Mouse (Mus musculus): ENCODE data around the gene Cuedc2.

Gene Cuedc2

GRCm38 (mm10) chr19:46339287-46339971 lies 927 bp upstream of the Cuedc2 start:
- DNase-seq = no peak

DNA sequence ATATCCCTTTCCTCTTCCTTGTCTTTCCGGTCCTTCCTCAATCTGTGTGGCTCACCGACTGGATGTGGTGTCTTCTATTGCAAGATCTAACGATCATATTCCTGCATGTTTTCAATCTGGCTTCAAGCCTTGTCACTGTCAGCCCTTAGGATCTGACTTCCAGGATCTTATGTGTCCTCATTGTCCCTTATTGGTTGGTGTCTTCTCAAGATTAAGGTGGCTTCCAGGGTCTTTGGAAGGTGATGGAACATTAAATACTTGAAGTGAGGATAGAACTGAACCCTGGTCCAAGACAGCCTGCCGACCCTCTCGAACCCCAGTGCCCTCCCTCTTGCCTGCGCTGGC lies 412 bp upstream of the Cuedc2 start:
- no peak for DNase-seq

- DNase-seq = no peak
These were observed 677 bp downstream of the Cuedc2 start for GRCm38 (mm10) chr19:46337719-46338330.

GRCm38 (mm10) chr19:46333906-46334305 lies 4.6 kb downstream of the Cuedc2 start:
- DNase-seq = no peak

DNA sequence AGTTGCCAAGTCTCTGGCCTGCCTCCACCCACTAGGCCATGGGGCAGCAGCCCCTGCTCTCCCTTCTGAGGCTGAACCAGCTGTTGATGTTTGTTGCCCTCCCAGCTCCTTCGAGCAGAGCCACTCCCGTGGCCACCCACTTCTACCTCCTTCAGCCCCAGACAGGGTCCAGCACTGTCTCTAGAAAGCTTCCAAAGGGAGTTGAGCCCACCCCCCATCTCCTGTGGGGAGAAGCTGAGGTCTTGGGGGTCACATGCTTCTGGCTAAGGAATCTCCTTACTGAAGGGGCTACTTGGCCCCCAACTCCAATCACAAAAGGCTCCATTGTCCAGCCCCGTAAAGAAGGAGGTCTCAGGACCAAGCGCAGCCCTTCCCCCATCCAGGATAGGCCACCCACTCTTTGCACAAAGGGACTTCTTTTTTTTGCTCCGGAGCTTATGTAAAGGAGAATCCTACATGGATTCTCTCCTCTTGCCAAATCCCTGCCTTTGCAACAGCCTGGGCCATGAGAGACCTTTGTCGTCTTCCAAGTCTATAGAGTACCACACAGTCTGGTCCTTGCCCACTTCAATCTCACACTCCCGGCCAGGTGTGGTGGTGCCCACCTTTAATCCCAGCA lies 5.7 kb downstream of the Cuedc2 start:
- no peak for DNase-seq

GRCm38 (mm10) chr19:46331936-46332335 lies 6.6 kb downstream of the Cuedc2 start:
- DNase-seq = no peak

DNA sequence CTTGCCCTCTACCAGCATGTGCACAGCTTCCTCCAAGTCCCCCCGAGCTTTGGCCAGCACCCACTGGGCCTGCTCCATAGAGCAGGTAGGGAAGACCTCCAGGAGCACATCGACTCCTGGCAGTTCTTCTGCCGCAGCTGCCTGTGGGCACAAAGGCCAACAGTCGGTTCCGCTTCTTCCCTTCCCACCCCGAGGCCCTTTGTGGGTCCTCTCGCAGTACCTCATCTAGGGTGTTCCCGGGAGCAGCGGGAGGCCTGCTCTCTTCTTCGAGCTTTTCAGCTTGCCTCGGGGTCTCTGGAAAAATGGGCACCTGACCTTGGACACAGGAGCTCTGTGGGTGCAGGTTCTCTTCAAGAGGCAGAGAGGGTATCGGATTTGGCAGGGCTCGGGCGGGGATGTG lies 7.2 kb downstream of the Cuedc2 start:
- no peak for DNase-seq

DNA sequence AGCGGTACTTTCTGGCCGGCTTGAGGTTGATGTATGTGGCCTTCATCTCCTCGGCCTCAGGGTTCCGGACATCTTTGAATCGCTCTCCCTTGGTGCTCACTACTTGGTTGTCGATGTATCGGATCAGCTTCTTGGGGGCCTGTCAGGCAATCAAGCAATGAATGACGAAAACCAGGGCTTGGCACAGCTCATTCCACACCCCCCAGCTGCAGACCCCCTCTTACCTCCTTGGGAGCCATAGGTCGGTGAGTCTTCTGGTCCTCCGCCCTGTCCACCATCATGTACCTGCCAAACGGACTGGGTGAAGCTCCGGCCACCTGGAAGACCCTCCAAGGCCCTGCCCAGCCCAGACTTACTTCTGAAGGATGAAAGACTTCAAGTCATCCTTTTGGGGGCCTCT lies 7.8 kb downstream of the Cuedc2 start:
- no peak for DNase-seq

- DNase-seq = peak; percentile 54
These were observed 8.6 kb downstream of the Cuedc2 start for GRCm38 (mm10) chr19:46329951-46330350.

- DNase-seq = peak; percentile 29
These were observed 9.4 kb downstream of the Cuedc2 start for GRCm38 (mm10) chr19:46329031-46329641.

- DNase-seq = peak; percentile 88
These were observed 10.1 kb downstream of the Cuedc2 start, which contains the start of gene Fbxl15 for GRCm38 (mm10) chr19:46328081-46329030. TSS of gene Fbxl15 (plus strand) at chr19:46328184.

- no peak for DNase-seq
These were observed 10.9 kb downstream of the Cuedc2 start for GRCm38 (mm10) chr19:46327531-46328064.

DNA sequence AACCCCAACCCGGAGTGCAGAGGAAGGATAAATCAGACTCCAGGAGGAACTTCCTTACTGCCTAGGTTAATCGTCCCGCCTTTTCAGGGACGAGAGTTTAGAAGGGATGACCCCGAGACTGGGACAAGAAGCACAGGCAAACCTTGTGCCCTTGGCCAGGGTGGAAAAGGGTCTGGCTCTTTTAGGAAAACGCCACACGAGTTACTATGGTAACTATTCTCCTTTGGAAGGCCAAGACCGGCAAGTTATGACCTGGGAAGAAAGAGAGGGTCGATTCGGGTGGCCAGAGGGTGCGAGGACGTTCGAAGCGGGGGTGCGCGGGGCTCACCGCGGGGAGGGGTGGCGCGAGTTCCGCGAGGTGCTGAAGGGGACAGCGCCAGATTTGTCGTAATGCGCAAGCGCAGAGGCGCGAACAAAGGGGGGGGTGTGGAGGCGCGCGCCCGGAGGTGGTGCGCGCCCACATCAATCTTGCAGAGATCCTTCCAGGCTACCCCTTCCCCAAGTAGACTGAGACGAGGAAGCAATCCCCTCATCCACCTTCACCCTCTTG lies 11.7 kb downstream of the Cuedc2 start, which contains the start of gene Psd:
Psd (minus strand) TSS at position 401 of the 550 bp plus-strand sequence.
- DNase-seq = peak; percentile 40

GRCm38 (mm10) chr19:46326019-46326755 lies 12.3 kb downstream of the Cuedc2 start:
- no peak for DNase-seq

GRCm38 (mm10) chr19:46324918-46325317 lies 13.6 kb downstream of the Cuedc2 start:
- DNase-seq = no peak

- DNase-seq = no peak
These were observed 14.1 kb downstream of the Cuedc2 start for GRCm38 (mm10) chr19:46324366-46324765.

DNA sequence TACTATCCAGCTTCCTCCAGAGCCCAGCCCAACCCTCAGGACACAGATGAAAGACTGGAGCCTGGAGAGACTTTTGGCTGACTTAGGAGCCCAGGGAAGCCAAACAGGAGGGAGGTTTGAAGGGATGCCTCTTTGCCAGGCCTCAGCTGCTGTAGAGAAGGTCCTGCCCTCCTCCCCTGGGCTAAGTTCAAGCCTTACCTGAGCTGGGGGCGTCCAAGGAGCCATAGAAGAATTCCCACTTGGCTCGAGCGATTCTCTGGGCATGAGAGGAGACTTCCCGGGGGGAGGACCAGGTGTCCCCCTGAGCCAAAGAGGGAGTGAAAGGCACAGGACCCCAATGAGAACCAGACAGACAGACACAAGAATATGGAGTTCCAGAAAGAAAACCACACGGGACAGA lies 14.8 kb downstream of the Cuedc2 start:
- no peak for DNase-seq

GRCm38 (mm10) chr19:46322996-46323572 lies 15.4 kb downstream of the Cuedc2 start:
- DNase-seq = no peak

GRCm38 (mm10) chr19:46322144-46322995 lies 16.1 kb downstream of the Cuedc2 start:
- DNase-seq = no peak
